Mouse (Mus musculus): ENCODE data around the gene Fam53a. TPM values are rescaled to one million over a fixed set of nuclear protein-coding genes. Genes with fewer than 3 reads are reported as not detected.

Gene Fam53a
- 55.7 and 58.1 TPM in 2 replicates for polyA plus RNA-seq (2015; fragmentation: Nextera tagmentation; extraction: Ambion mirVana)

DNA sequence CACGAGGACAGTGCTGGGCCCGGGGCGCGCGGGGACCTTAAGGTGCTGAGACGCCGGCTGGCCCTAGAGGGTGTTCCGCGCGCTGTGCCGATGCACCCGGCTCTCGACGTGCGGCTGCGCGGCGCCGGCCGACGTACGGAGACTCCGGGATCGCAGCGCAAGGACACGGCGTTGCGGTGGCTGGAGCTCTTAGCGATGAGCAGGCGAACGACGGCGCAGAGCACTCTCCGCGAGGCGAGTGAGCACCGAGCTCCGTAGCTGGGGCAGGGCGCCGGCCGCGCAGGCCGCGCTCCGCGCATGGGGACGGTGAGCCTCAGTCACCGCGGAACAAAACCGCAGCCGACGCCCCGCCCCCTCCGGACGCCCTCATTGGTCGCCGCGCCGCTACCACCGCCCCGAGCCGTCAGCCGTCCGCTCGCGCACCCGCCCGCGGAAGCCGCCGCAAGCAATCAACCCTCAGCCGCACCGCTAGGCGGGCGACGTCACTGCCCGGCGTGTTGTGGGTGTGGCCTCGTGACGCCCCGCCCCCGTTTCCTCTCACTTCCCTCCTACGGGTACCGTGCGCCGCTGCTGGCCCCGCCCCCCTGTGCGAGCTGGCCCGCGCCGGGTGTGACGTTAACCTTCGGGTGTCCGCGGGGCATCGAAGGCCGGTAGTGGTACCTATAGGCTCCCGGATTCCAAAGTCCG, at the start of gene Fam53a, which contains the start of gene Gm9903:
Gene Fam53a (minus strand): TSS at position 335 of the 687 bp plus-strand sequence.
Gene Gm9903 (plus strand): TSS at position 625 of the 687 bp plus-strand sequence.
- peak; percentile 98 for DNase-seq (ENCODE audit: low spot score)
- WGBS: under 1% methylated on average over 90 of the region's 99 CpGs
- H3K4me2 ChIP-seq (ENCODE audit: low read length): peak within 1 kb of the TSS; percentile 68
- TF ChIP-seq CTCF (IDR thresholded peaks at IDR 0.05; ENCODE audit: low read depth): no peak
- H3K27me3 ChIP-seq (ENCODE audit: insufficient read depth, low read length): no peaks in the 10 kb centered on the region
- H3K4me1 ChIP-seq (replicated peaks; ENCODE audit: insufficient read depth, low read length): peaks cover 7% of the 10 kb centered on the region; the same call in 1 of the 2 replicates
- H3K9ac ChIP-seq (ENCODE audit: low read depth, low read length): peak within 1 kb of the TSS; percentile 83
- H3K27ac ChIP-seq: peak within 1 kb of the TSS; percentile 93
- no peaks in the 10 kb centered on the region for H3K9me3 ChIP-seq (replicated peaks; ENCODE audit: low read length)
- peak; percentile 98 for ATAC-seq (replicated peaks; ENCODE audit: low FRiP score, low read depth)
- H3K4me3 ChIP-seq (replicated peaks; ENCODE audit: low read depth, low read length): peak within 1 kb of the TSS; percentile 86
- no peaks in the 10 kb centered on the region for H3K36me3 ChIP-seq (ENCODE audit: insufficient read depth, low read length)

DNA sequence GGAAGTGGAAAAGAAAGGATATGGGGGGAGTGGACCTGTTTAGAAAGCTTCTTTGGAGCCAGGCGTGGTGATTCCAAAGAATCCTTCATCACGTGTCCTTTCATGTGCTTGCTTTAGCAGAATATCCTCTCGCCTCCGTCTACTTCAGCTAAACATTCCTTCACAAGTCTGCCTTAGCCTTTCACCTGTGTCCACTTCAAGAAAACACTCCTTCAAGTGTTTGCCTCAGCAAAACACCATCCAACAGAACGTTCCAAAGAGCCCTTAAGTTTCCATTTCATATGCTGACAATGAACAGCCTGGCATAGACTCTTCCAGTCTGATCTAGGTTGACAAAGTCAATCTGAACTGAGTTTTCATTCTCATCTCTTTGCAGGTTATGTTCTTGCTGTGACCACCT, 48.8 kb upstream of the Fam53a start:
- H3K36me3 ChIP-seq (ENCODE audit: insufficient read depth, low read length): no peaks in the 10 kb centered on the region; the same call in 1 of the 2 replicates
- no peak for ATAC-seq (replicated peaks; ENCODE audit: low FRiP score, low read depth)
- no peaks in the 10 kb centered on the region for H3K27me3 ChIP-seq (ENCODE audit: insufficient read depth, low read length)
- TF ChIP-seq CTCF (IDR thresholded peaks at IDR 0.05; ENCODE audit: low read depth): no peak
- 74% methylated on average over 5 of the region's 5 CpGs for WGBS
- no peak overlapping the region for H3K4me2 ChIP-seq (ENCODE audit: low read length)
- H3K27ac ChIP-seq: no peak overlapping the region
- H3K4me3 ChIP-seq (replicated peaks; ENCODE audit: low read depth, low read length): no peak overlapping the region
- DNase-seq (ENCODE audit: low spot score): no peak
- no peak overlapping the region for H3K9ac ChIP-seq (ENCODE audit: low read depth, low read length)
- no peaks in the 10 kb centered on the region for H3K9me3 ChIP-seq (replicated peaks; ENCODE audit: low read length)
- H3K4me1 ChIP-seq (replicated peaks; ENCODE audit: insufficient read depth, low read length): no peaks in the 10 kb centered on the region

GRCm38 (mm10) chr5:33675964-33676363, 46.5 kb upstream of the Fam53a start:
- 0% methylated on average over 1 of the region's 1 CpGs for WGBS
- no peaks in the 10 kb centered on the region for H3K9me3 ChIP-seq (replicated peaks; ENCODE audit: low read length)
- DNase-seq (ENCODE audit: low spot score): peak; percentile 79
- peaks cover 17% of the 10 kb centered on the region for H3K36me3 ChIP-seq (ENCODE audit: insufficient read depth, low read length)
- no peak overlapping the region for H3K4me2 ChIP-seq (ENCODE audit: low read length)
- no peak overlapping the region for H3K27ac ChIP-seq
- H3K4me1 ChIP-seq (replicated peaks; ENCODE audit: insufficient read depth, low read length): no peaks in the 10 kb centered on the region
- no peak overlapping the region for H3K4me3 ChIP-seq (replicated peaks; ENCODE audit: low read depth, low read length)
- peak; percentile 77 for TF ChIP-seq CTCF (IDR thresholded peaks at IDR 0.05; ENCODE audit: low read depth)
- H3K27me3 ChIP-seq (ENCODE audit: insufficient read depth, low read length): no peaks in the 10 kb centered on the region
- H3K9ac ChIP-seq (ENCODE audit: low read depth, low read length): no peak overlapping the region
- no peak; the same call in 1 of the 2 replicates for ATAC-seq (replicated peaks; ENCODE audit: low FRiP score, low read depth)

DNA sequence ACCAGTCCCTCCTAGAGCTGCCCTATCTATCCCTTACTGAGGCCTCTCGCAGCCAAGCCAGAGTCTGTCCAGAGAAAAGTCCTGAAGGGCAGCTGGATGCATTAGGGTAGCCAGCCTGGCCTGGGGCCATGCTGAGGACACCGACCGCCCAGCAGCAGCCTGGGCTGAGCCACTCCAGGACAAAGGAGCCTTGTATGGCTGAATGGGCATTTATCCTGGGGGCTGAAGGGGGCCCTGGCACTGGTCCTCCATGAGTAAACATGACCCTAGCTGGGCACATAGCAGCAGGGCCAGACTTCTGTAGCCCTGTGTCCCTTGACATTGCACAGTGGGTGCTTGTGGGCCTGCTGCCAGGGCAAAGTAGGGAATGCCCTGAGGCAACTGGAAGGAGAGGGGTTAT, 45.0 kb upstream of the Fam53a start:
- Histone ChIP-seq H3K9ac (ENCODE audit: low read depth, low read length) (0 out of 2 replicates have a peak overlapping the region, but pooled peaks have one; percentile 8), H3K27me3 (ENCODE audit: insufficient read depth, low read length) (no peaks in the 10 kb centered on the region), H3K9me3 (replicated peaks; ENCODE audit: low read length) (no peaks in the 10 kb centered on the region), H3K27ac (no peak overlapping the region), H3K36me3 (ENCODE audit: insufficient read depth, low read length) (peaks cover 28% of the 10 kb centered on the region), H3K4me1 (replicated peaks; ENCODE audit: insufficient read depth, low read length) (no peaks in the 10 kb centered on the region), H3K4me2 (ENCODE audit: low read length) (no peak overlapping the region), H3K4me3 (replicated peaks; ENCODE audit: low read depth, low read length) (no peak overlapping the region)
- DNase-seq (ENCODE audit: low spot score) (no peak), ATAC-seq (replicated peaks; ENCODE audit: low FRiP score, low read depth) (no peak)
- 74% methylated on average over 3 of the region's 3 CpGs for WGBS
- TF ChIP-seq CTCF (IDR thresholded peaks at IDR 0.05; ENCODE audit: low read depth): no peak

DNA sequence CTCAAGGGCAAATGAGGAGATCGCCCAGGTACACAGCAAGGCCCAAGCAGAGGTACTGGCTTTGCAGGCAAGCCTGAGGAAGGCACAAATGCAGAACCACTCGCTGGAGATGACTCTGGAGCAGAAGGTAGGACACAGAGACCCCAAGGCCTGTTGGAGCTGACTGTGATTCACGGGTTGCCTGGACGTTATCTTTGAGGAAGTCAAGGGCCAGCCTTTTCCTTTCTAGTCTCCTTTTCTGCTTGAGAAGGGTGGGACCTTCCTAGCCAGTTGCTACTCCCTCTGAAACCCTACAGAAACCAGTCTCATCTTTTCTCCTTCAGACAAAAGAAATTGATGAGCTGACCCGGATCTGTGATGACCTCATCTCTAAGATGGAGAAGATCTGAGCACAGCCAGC, 42.2 kb upstream of the Fam53a start:
- H3K4me3 ChIP-seq (replicated peaks; ENCODE audit: low read depth, low read length): no peak overlapping the region
- peaks cover 49% of the 10 kb centered on the region for H3K36me3 ChIP-seq (ENCODE audit: insufficient read depth, low read length)
- ATAC-seq (replicated peaks; ENCODE audit: low FRiP score, low read depth): no peak
- H3K9ac ChIP-seq (ENCODE audit: low read depth, low read length): no peak overlapping the region
- TF ChIP-seq CTCF (IDR thresholded peaks at IDR 0.05; ENCODE audit: low read depth): no peak
- no peak overlapping the region for H3K27ac ChIP-seq
- 74% methylated on average over 5 of the region's 5 CpGs for WGBS
- no peaks in the 10 kb centered on the region for H3K4me1 ChIP-seq (replicated peaks; ENCODE audit: insufficient read depth, low read length)
- H3K9me3 ChIP-seq (replicated peaks; ENCODE audit: low read length): no peaks in the 10 kb centered on the region
- DNase-seq (ENCODE audit: low spot score): no peak
- no peak overlapping the region for H3K4me2 ChIP-seq (ENCODE audit: low read length)
- H3K27me3 ChIP-seq (ENCODE audit: insufficient read depth, low read length): no peaks in the 10 kb centered on the region

DNA sequence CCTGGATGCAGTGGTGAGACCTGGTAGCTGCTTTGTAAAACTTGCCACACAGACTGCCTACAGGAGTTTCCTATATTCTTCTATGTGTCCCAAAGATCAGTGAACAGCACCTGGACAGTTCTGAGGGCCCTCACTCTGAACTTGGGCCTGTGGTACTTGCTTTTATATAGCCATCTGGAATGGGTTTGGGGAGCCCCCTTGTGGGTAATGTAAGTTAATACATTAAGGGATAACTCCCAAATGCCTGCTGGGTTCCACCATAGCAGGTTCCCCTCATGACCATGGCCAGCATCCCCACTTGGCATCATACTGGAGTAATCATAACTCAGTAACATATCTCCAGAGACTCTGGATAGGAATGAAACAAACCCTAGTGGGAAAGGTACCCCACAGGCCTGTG, 38.8 kb upstream of the Fam53a start:
- no peaks in the 10 kb centered on the region for H3K9me3 ChIP-seq (replicated peaks; ENCODE audit: low read length)
- H3K27me3 ChIP-seq (ENCODE audit: insufficient read depth, low read length): no peaks in the 10 kb centered on the region
- peak; percentile 62 for DNase-seq (ENCODE audit: low spot score)
- H3K36me3 ChIP-seq (ENCODE audit: insufficient read depth, low read length): peaks cover 59% of the 10 kb centered on the region
- TF ChIP-seq CTCF (IDR thresholded peaks at IDR 0.05; ENCODE audit: low read depth): peak; percentile 58
- ATAC-seq (replicated peaks; ENCODE audit: low FRiP score, low read depth): no peak
- H3K27ac ChIP-seq: no peak overlapping the region
- H3K9ac ChIP-seq (ENCODE audit: low read depth, low read length): no peak overlapping the region
- H3K4me2 ChIP-seq (ENCODE audit: low read length): no peak overlapping the region
- H3K4me1 ChIP-seq (replicated peaks; ENCODE audit: insufficient read depth, low read length): no peaks in the 10 kb centered on the region
- no peak overlapping the region for H3K4me3 ChIP-seq (replicated peaks; ENCODE audit: low read depth, low read length)

All from kidney, postnatal 0 days (tissue).